Mouse (Mus musculus) spleen, adult 2 months (tissue): ENCODE measurements at regions not wholly inside any gene's neighbourhood (a gene's known extent, or its start where the extent isn't known, plus 50 kb on each side); places are given as distances from the start of the nearest gene placed in this dataset.
"Not testable (repeated sequence)": the region's sequence is repeated elsewhere in the genome, so short reads cannot be mapped to it uniquely, and the experiment has no call there.

ENCODE experiments used
- DNase-seq, 2 experiments: peaks; one replicate each; pipeline versions ENCODE4 v3.0.0 to v3.0.0-alpha.2; 2012 to 2021; ENCODE audit warnings: low spot score in 2 of 2, low read depth in 1 of 2
- H3K27ac ChIP-seq: fragments of 200-500 bp; 2 replicates; pipeline ENCODE4 v1.5.1; 2012; ENCODE audit warnings: low read length, inconsistent platforms; ENCODE audit not compliant: insufficient read depth
- H3K27me3 ChIP-seq: fragments of 200-500 bp; 2 replicates; pipeline ENCODE4 v1.6.1; 2012; ENCODE audit warnings: mild to moderate bottlenecking, moderate library complexity, low read length, inconsistent platforms; ENCODE audit not compliant: control insufficient read depth, insufficient read depth
- H3K36me3 ChIP-seq: fragments of 200-500 bp; 2 replicates; pipeline ENCODE4 v1.6.1; 2012; ENCODE audit warnings: mild to moderate bottlenecking, low read length, inconsistent platforms; ENCODE audit not compliant: control insufficient read depth, insufficient read depth
- H3K4me1 ChIP-seq: fragments of 200-500 bp; 2 replicates; pipeline ENCODE4 v1.6.1; 2011; ENCODE audit warnings: inconsistent platforms; ENCODE audit not compliant: control insufficient read depth, insufficient read depth, insufficient read length
- H3K4me3 ChIP-seq: fragments of 200-500 bp; 2 replicates; pipeline ENCODE4 v1.5.1; 2011; ENCODE audit warnings: mild to moderate bottlenecking, inconsistent platforms; ENCODE audit not compliant: insufficient read depth, insufficient read length; ENCODE audit errors: extremely low read depth
- CTCF ChIP-seq: fragments of 200-500 bp; IDR thresholded peaks from 2 replicates; pipeline ENCODE4 v1.5.1; 2011; ENCODE audit warnings: mild to moderate bottlenecking, inconsistent platforms; ENCODE audit not compliant: insufficient read depth, insufficient read length, insufficient replicate concordance; ENCODE audit errors: extremely low read depth
- POLR2A ChIP-seq: fragments of 200-500 bp; IDR thresholded peaks from 2 replicates; pipeline ENCODE4 v1.6.1; 2011; ENCODE audit warnings: low read depth, low read length, inconsistent platforms
- WGBS: fragments of 180-500 bp; shearing (Covaris S2); methylation state at CpG from one replicate; pipeline ENCODE4 v1.1.7; 2018; 5-methylcytosine and 5-hydroxymethylcytosine counted together

DNA sequence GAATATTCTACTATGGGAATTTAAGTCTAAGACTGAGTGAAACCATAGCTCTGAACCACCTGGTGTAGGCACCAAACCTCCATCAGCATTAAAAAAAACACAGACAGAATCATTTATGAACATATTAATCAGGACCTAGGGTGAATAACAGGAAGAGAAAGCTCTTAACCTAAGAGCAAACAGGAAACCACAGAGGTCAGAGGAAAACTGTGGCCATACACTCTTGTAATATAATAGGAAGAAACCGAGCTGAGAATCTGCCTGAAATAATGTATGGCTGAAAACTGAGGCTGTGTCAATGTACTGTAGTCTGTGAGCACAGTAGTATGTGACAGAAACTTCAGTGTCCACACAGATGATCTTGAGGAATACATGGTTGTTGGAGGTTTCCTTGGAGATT, 643.4 kb upstream of the Zfp386 start:
- WGBS: 4% methylated on average over 1 of the region's 1 CpGs
- TF ChIP-seq CTCF: no peak
- DNase-seq: no peak
- no peaks in the 10 kb centered on the region for H3K36me3 ChIP-seq
- H3K4me1 ChIP-seq: peaks cover 10% of the 10 kb centered on the region; the same call in 1 of the 2 replicates
- H3K27me3 ChIP-seq: no peaks in the 10 kb centered on the region
- no peak overlapping the region for H3K4me3 ChIP-seq
- peak overlapping the region; percentile 50; the same call in 1 of the 2 replicates for H3K27ac ChIP-seq

DNA sequence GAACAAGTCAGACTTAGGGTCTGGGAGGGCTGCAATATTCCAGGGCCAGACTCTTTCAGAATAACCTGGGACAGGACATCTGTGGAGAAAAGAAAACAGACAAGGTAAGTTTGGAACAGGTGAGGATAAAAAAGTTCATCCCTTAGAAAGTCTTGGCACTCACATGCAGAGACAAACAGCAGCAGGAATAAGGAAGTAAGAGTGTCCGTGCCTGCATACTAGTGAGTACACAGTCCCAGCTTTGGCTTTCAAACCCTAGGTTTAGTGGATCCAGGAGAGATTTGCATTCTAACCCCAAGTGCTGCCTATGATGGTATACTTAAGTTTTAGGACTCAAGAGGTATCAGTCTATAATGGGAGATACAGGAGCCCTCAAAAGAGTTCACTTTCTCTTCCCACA, 642.9 kb upstream of the Zfp386 start:
- peaks cover 10% of the 10 kb centered on the region; the same call in 1 of the 2 replicates for H3K4me1 ChIP-seq
- DNase-seq: no peak

GRCm38 (mm10) chr12:115446247-115446646, 601.3 kb upstream of the Zfp386 start:
- H3K27me3 ChIP-seq, H3K4me1 ChIP-seq, H3K4me3 ChIP-seq, H3K36me3 ChIP-seq, DNase-seq, H3K27ac ChIP-seq: not testable (repeated sequence)
- WGBS: 25% methylated on average over 3 of the region's 5 CpGs

More for the DNA sequence above, 642.9 kb upstream of the Zfp386 start:
- TF ChIP-seq POLR2A (no peak), CTCF (no peak)
- no peaks in the 10 kb centered on the region for H3K36me3 ChIP-seq
- WGBS: 28% methylated on average over 1 of the region's 1 CpGs
- no peak overlapping the region for H3K4me3 ChIP-seq
- H3K27ac ChIP-seq: no peak overlapping the region
- H3K27me3 ChIP-seq: no peaks in the 10 kb centered on the region

DNA sequence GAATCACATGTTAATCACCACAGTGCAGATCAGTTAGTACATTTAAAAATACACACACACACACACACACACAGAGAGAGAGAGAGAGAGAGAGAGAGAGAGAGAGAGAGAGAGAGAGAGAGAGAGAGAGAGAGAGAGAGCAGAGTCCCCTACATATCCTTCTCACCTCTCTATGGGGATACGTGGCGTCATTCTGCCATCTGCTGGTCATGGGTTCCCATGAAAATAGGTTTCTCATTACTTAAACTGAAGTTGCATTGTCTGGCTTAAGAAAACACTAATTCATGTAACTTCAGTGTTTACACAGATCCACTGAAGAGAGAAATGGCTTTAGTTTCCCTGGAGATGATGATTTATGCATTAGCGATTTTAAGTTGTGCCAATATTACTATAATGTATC, 594.9 kb upstream of the Zfp386 start:
- not testable (repeated sequence) for H3K27ac ChIP-seq, H3K27me3 ChIP-seq, H3K4me3 ChIP-seq, H3K36me3 ChIP-seq, H3K4me1 ChIP-seq
- peak; percentile 5 to 24 for DNase-seq
- 28% methylated on average over 3 of the region's 3 CpGs for WGBS

GRCm38 (mm10) chr12:115464777-115465176, 582.7 kb upstream of the Zfp386 start:
- not testable (repeated sequence) for H3K36me3 ChIP-seq, DNase-seq, H3K4me3 ChIP-seq, H3K27me3 ChIP-seq, H3K27ac ChIP-seq, H3K4me1 ChIP-seq

- not testable (repeated sequence) for H3K27me3 ChIP-seq, H3K27ac ChIP-seq, H3K36me3 ChIP-seq, H3K4me3 ChIP-seq, H3K4me1 ChIP-seq, DNase-seq
- WGBS: 2% methylated on average over 4 of the region's 4 CpGs
Measured at GRCm38 (mm10) chr12:115468015-115468414, 579.5 kb upstream of the Zfp386 start.

GRCm38 (mm10) chr12:115468569-115468968, 579.0 kb upstream of the Zfp386 start:
- not testable (repeated sequence) for DNase-seq, H3K27ac ChIP-seq, H3K4me1 ChIP-seq, H3K36me3 ChIP-seq, H3K4me3 ChIP-seq, H3K27me3 ChIP-seq

DNA sequence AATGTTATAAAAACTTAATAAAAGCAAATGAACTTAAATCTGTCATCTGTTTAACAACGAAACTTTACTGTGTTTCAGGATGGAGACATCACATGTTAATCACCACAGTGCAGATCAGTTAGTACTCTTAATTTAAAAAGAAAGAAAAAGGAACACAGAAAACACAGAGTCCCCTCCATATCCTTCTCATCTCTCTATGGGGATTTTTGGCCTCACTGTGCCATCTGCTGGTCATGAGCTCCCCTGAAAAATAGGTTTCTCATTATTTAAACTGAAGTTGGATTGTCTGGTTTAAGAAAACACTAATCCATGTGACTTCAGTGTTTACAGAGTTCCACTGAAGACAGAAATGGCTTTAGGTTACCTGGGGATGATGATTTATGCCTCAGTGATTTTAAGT, 548.7 kb upstream of the Zfp386 start:
- DNase-seq: no peak
- TF ChIP-seq POLR2A (no peak), CTCF (no peak)
- H3K36me3 ChIP-seq: no peaks in the 10 kb centered on the region
- H3K27me3 ChIP-seq: no peaks in the 10 kb centered on the region
- H3K27ac ChIP-seq: no peak overlapping the region
- no peaks in the 10 kb centered on the region for H3K4me1 ChIP-seq
- 11% methylated on average over 1 of the region's 1 CpGs for WGBS
- H3K4me3 ChIP-seq: no peak overlapping the region

DNA sequence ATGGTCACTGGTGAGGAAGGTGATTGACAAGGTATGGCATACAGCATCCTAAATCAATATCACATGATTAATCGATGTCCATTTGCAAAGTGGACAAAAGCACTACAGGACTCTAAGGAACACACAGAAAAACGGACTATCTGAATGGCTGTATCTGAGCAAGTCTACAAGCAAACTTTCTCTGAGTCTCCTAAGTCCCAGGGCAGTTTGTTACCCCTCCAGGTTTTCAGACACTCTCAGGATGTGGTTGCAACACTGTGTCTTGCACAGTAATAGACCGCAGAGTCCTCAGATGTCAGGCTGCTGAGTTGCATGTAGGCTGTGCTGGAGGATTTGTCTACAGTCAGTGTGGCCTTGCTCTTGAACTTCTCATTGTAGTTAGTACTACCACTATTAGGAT, 540.2 kb upstream of the Zfp386 start:
- not testable (repeated sequence) for H3K4me1 ChIP-seq, DNase-seq, H3K27me3 ChIP-seq, H3K4me3 ChIP-seq, H3K36me3 ChIP-seq, H3K27ac ChIP-seq
- WGBS: 38% methylated on average over 3 of the region's 3 CpGs

GRCm38 (mm10) chr12:115508615-115509342, 538.7 kb upstream of the Zfp386 start:
- H3K36me3 ChIP-seq, H3K27ac ChIP-seq, DNase-seq, H3K4me1 ChIP-seq, H3K4me3 ChIP-seq, H3K27me3 ChIP-seq: not testable (repeated sequence)
- WGBS: 62% methylated on average over 1 of the region's 1 CpGs
